Mouse (Mus musculus) ovary, adult 10 weeks (tissue): ENCODE measurements around the gene Hk2. TPM values are rescaled to one million over a fixed set of nuclear protein-coding genes. Genes with fewer than 3 reads are reported as not detected.

Experiments used
- polyA plus RNA-seq: library from polyadenylated mRNA; stranded (reverse); fragments of 350-450 nt; fragmentation: Illumina TruSeq; extraction: RNeasy Lipid Tissue Mini Kit (QIAGEN cat#74804); gene quantifications from one replicate; pipeline ENCODE4 v1.2.3, GENCODE M21; 2014

Hk2 gene
- 16.7 TPM for polyA plus RNA-seq

GRCm38 (mm10) chr6:82774321-82774764, at the start of gene Hk2:
Gene Hk2, minus strand, starts transcription at chr6:82774454.

GRCm38 (mm10) chr6:82705221-82705620, 69.0 kb downstream of the Hk2 start, which contains the start of gene Pole4:
Gene Pole4, minus strand, starts transcription at chr6:82705365.

Other genes starting within 250 kb of the Hk2 start
- 189 TPM for gene Pole4, start 69.1 kb downstream of the Hk2 start, polyA plus RNA-seq
- gene Sema4f, start 165.3 kb upstream of the Hk2 start, polyA plus RNA-seq, result not detected
- gene M1ap, start 172.4 kb upstream of the Hk2 start, polyA plus RNA-seq, result not detected